Mouse (Mus musculus) stomach, embryonic 14.5 days (tissue): ENCODE results near the gene Eef1a2. TPM values are rescaled to one million over a fixed set of nuclear protein-coding genes. Genes with fewer than 3 reads are reported as not detected.

Source experiments
- ATAC-seq: fragments of 200-750 bp; cut with Nextera tagmentation; 2 replicates; pipeline ENCODE4 v1.8.0; 2017; ENCODE audit warnings: low read depth, moderate TSS enrichment; ENCODE audit not compliant: insufficient number of reproducible peaks, insufficient read depth, low FRiP score
- H3K27ac ChIP-seq: fragments of 300-500 bp; sonication (generic); 2 replicates; pipeline ENCODE4 v1.5.1; 2014; ENCODE audit warnings: mild to moderate bottlenecking, low read length, moderate library complexity, mixed read lengths
- H3K27me3 ChIP-seq: fragments of 300-500 bp; sonication (generic); 2 replicates; pipeline ENCODE4 v1.6.1; 2014; ENCODE audit warnings: low read length, control low read depth, mixed read lengths; ENCODE audit not compliant: control insufficient read depth, insufficient read depth
- H3K36me3 ChIP-seq: fragments of 300-500 bp; sonication (generic); 2 replicates; pipeline ENCODE4 v1.6.1; 2014; ENCODE audit warnings: mild to moderate bottlenecking, control low read depth, low read length, moderate library complexity, mixed read lengths; ENCODE audit not compliant: control insufficient read depth, insufficient read depth
- H3K4me1 ChIP-seq: fragments of 300-500 bp; sonication (generic); 2 replicates; pipeline ENCODE4 v1.6.1; 2014; ENCODE audit warnings: low read length, control low read depth, mixed read lengths; ENCODE audit not compliant: control insufficient read depth, insufficient read depth
- H3K4me2 ChIP-seq: fragments of 300-500 bp; sonication (generic); replicated peaks from 2 replicates; pipeline ENCODE4 v1.6.1; 2014; ENCODE audit warnings: low read depth, low read length, control low read depth
- H3K4me3 ChIP-seq: fragments of 300-500 bp; sonication (generic); 2 replicates; pipeline ENCODE4 v1.5.1; 2014; ENCODE audit warnings: low read depth, low read length, control low read depth
- H3K9ac ChIP-seq: fragments of 300-500 bp; sonication (generic); replicated peaks from 2 replicates; pipeline ENCODE4 v1.6.1; 2014; ENCODE audit warnings: low read depth, mild to moderate bottlenecking, control low read depth, low read length, moderate library complexity, mixed read lengths
- H3K9me3 ChIP-seq: fragments of 300-500 bp; sonication (generic); 2 replicates; pipeline ENCODE4 v1.6.1; 2016; ENCODE audit warnings: low read depth, low read length, control low read depth; ENCODE audit not compliant: control insufficient read depth
- WGBS: fragments of 180-500 bp; shearing (Covaris S2); extraction: QIAGEN DNeasy Blood & Tissue Kit; methylation state at CpG from one replicate; pipeline ENCODE4 v1.1.7; 2014; 5-methylcytosine and 5-hydroxymethylcytosine counted together
- polyA plus RNA-seq: library from polyadenylated mRNA; unstranded; fragments of >200 nt; fragmentation: Nextera tagmentation; extraction: Ambion mirVana; gene quantifications from 2 replicates; pipeline ENCODE4 v1.2.1, GENCODE M21; 2014

Eef1a2 gene
- 0.23 and 0.28 TPM in 2 replicates for polyA plus RNA-seq

DNA sequence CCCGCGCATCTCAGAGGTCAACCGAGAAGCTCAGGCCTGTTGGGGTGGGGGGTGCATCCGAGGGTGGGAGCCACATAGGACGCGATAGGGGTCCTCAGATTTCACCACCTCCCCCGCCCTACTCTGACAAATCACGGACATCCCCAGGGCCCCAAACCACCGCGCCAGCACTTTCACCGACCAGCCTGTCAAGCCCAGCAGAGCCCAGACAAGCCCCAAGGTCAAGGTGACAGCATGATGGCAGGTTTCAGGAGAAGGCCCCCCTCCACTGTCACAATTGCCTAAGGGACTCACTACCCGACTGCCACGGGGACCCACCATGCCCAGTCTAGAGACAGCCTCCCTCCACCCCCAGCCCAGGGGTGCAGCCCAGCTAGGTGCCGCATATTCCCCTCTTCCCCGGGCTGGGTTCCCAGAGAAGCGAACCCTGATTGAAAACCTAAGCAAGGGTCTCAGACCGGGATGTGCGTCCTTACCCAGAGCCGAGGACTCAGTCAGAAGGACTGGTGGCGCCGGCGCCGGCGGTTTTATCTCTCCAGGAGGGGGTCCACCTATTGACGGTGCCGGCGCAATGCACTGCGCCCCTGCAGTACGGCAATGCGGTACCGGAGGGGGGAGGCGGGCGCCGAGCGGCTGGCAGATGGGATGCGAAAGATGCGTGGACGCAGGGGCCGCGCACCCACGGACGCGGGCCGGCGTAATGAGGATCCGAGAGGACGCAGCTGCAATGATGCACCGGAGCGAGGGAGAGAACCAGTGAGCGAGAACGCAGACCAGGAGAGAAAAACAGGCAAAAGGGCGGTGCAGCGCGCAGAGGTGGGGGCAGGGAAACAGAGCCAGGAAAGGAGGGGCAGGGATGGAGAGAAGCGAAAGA lies at the start of gene Eef1a2:
Gene Eef1a2, minus strand, starts transcription at position 767 of the 874 bp plus-strand sequence.
- 4% methylated on average over 55 of the region's 55 CpGs for WGBS
- Histone ChIP-seq H3K36me3 (no peaks in the 10 kb centered on the region), H3K4me1 (0 out of 2 replicates have a peak, but pooled peaks cover 3% of the 10 kb centered on the region), H3K4me2 (peak within 1 kb of the TSS; percentile 26), H3K9ac (no peak within 1 kb of the TSS), H3K4me3 (peak within 1 kb of the TSS; percentile 13; the same call in 1 of the 2 replicates), H3K9me3 (no peaks in the 10 kb centered on the region), H3K27ac (no peak within 1 kb of the TSS), H3K27me3 (peaks cover 18% of the 10 kb centered on the region)
- no peak for ATAC-seq

- Histone ChIP-seq H3K27ac (no peak overlapping the region), H3K4me1 (no peaks in the 10 kb centered on the region), H3K4me3 (no peak overlapping the region), H3K4me2 (no peak overlapping the region), H3K9ac (no peak overlapping the region), H3K36me3 (no peaks in the 10 kb centered on the region), H3K27me3 (0 out of 2 replicates have a peak, but pooled peaks cover under 1% of the 10 kb centered on the region), H3K9me3 (no peaks in the 10 kb centered on the region)
- peak; percentile 73; the same call in 1 of the 2 replicates for ATAC-seq
- WGBS, result 68% methylated on average over 9 of the region's 9 CpGs
These were observed 49.3 kb upstream of the Eef1a2 start for GRCm38 (mm10) chr2:181206118-181206517.

DNA sequence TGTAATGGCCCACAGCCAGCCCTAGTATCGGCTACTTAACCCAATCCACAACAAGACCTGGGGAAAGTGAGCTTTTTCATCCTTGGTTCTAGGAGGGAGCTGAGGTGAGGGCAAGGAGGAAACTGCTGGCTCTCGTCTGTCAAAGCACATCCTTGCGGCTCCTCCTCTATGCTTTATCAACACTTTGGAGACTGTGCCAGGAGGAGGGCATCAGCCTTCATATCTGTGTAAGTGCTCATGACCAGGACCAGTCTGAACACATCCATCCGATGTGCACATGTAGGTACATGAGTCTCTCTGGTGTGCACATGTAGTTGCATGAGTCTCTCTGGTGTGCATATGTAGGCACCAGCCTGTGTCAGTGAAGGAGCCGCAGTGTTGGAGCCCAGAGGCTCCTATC lies 48.9 kb upstream of the Eef1a2 start:
- no peak overlapping the region for H3K27ac ChIP-seq
- 73% methylated on average over 5 of the region's 5 CpGs for WGBS
- H3K27me3 ChIP-seq, result no peaks in the 10 kb centered on the region
- no peak for ATAC-seq
- H3K4me2 ChIP-seq, result no peak overlapping the region
- no peaks in the 10 kb centered on the region for H3K36me3 ChIP-seq
- no peaks in the 10 kb centered on the region for H3K4me1 ChIP-seq
- H3K9ac ChIP-seq, result no peak overlapping the region
- H3K9me3 ChIP-seq, result no peaks in the 10 kb centered on the region
- H3K4me3 ChIP-seq, result no peak overlapping the region

DNA sequence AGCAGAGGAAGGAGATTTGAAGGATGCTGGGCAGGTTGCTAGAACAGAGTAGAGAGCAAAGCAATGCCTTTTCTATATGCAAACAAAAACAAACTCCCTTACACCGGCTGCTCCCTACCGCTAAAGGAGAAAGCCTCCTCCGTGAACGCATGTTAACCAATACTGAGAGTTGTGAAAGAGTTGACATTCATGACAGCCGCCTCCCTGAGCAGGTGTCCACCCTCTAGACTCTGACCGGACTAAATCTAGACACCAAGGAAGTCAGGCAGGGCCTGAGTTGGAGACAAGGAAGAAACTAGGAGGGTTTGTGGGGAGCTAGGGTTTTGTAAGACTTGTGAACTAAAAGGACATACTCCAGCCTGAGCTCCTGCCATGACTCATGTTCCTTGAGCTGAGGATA lies 46.1 kb upstream of the Eef1a2 start:
- Histone ChIP-seq H3K27me3 (no peaks in the 10 kb centered on the region), H3K27ac (no peak overlapping the region), H3K4me1 (no peaks in the 10 kb centered on the region), H3K9ac (no peak overlapping the region), H3K9me3 (no peaks in the 10 kb centered on the region), H3K4me3 (no peak overlapping the region), H3K36me3 (no peaks in the 10 kb centered on the region), H3K4me2 (no peak overlapping the region)
- 68% methylated on average over 6 of the region's 6 CpGs for whole genome bisulfite sequencing
- no peak for ATAC-seq

GRCm38 (mm10) chr2:181202422-181202821 lies 45.6 kb upstream of the Eef1a2 start, which contains the start of gene Ptk6:
Gene Ptk6, minus strand, starts transcription at chr2:181202789.
- Histone ChIP-seq H3K36me3 (no peaks in the 10 kb centered on the region), H3K27me3 (no peaks in the 10 kb centered on the region), H3K4me3 (no peak within 1 kb of the TSS), H3K27ac (no peak within 1 kb of the TSS), H3K9ac (no peak within 1 kb of the TSS), H3K4me2 (no peak within 1 kb of the TSS), H3K9me3 (no peaks in the 10 kb centered on the region), H3K4me1 (no peaks in the 10 kb centered on the region)
- no peak for ATAC-seq
- WGBS, result 82% methylated on average over 3 of the region's 3 CpGs

DNA sequence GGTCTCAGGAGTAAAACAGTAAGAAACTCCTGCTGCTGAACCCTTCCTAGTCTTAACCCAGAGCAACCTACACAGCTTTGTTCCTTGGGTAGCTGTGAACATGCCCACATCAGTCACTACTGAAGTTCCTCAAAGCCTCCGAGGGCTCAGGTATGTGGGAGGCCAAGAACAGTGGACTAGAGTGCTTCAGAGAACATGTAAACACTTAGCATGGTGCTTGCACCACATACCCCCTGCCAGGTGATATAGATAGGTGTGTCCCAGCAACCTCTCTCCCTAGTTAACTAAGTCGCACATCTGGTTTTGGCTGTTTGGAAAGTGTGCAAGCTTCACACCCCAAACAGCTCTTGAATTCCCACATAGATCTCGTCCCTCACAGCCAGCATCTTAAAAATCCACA lies 44.8 kb upstream of the Eef1a2 start:
- no peak for ATAC-seq
- H3K36me3 ChIP-seq, result no peaks in the 10 kb centered on the region
- no peak overlapping the region for H3K9ac ChIP-seq
- no peak overlapping the region for H3K4me2 ChIP-seq
- H3K4me3 ChIP-seq, result no peak overlapping the region
- H3K27ac ChIP-seq, result no peak overlapping the region
- 52% methylated on average over 3 of the region's 3 CpGs for WGBS
- H3K4me1 ChIP-seq, result no peaks in the 10 kb centered on the region
- no peaks in the 10 kb centered on the region for H3K9me3 ChIP-seq
- no peaks in the 10 kb centered on the region for H3K27me3 ChIP-seq

DNA sequence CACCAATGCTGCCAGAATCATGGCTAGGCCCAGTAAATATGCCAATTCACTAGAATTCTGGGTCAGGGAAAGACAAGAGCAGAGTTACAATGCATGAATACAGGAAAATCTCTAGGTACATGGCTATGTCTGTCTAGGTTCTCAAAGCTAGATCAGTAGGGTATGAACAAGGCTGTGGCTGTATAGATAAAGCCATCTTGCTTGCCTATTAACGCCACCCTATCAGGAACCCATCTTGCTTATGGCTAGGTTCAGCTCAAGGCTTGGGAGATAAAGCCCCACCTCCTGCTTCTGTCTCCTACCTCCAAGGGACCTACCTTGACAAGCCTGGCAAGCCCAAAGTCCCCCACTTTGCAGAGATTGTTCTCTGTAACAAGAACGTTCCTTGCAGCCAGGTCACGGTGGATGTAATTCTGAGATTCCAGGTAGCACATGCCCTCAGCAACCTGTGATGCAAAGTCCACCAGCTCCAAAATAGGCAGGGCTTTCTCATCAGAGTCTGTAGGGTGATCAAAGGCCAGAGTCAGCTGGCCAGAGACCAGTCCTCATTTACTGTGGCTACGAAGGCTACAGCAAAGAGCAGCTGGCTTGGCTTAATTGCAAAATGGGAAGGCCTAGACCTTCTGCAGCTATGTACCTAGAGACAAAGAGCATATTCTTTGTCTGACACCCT lies 40.0 kb upstream of the Eef1a2 start:
- H3K9ac ChIP-seq, result no peak overlapping the region
- no peak overlapping the region for H3K27ac ChIP-seq
- ATAC-seq, result no peak
- no peaks in the 10 kb centered on the region for H3K9me3 ChIP-seq
- 82% methylated on average over 4 of the region's 4 CpGs for WGBS
- no peaks in the 10 kb centered on the region for H3K27me3 ChIP-seq
- H3K4me3 ChIP-seq, result no peak overlapping the region
- no peak overlapping the region for H3K4me2 ChIP-seq
- no peaks in the 10 kb centered on the region for H3K36me3 ChIP-seq
- H3K4me1 ChIP-seq, result no peaks in the 10 kb centered on the region

DNA sequence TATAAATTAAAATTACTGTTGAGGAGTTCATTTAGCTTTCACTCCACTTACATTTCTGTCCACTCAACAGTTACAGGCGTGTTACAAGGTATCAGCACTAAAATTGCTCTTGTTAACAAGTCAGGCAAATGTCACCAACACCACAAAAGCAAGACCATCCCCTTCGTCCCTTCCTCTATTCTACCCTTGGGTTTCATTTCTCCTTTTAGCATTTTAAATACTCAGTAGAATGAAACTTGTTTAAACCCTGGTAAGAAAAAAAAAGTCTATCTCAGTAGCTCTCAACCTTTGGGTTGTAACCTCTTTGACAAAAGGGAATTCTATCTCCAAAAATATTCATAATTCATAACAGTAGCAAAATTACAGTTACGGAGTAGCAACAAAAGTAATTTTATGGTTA lies 36.2 kb upstream of the Eef1a2 start:
- H3K9me3 ChIP-seq, result no peaks in the 10 kb centered on the region
- WGBS, result 72% methylated on average over 3 of the region's 3 CpGs
- H3K4me2 ChIP-seq, result no peak overlapping the region
- H3K4me1 ChIP-seq, result no peaks in the 10 kb centered on the region
- no peak for ATAC-seq
- H3K27ac ChIP-seq, result no peak overlapping the region
- H3K4me3 ChIP-seq, result no peak overlapping the region
- no peak overlapping the region for H3K9ac ChIP-seq
- no peaks in the 10 kb centered on the region; the same call in 1 of the 2 replicates for H3K36me3 ChIP-seq
- no peaks in the 10 kb centered on the region for H3K27me3 ChIP-seq
